Mouse (Mus musculus) liver, embryonic 14.5 days (tissue): ENCODE measurements around the gene Zfp866.

Source experiments
- CTCF ChIP-seq: IDR thresholded peaks from 2 replicates; pipeline ENCODE4 v1.5.1; 2016; ENCODE audit warnings: antibody characterized with exemption, low read depth, control low read depth
- EP300 ChIP-seq: IDR thresholded peaks from 2 replicates; pipeline ENCODE4 v1.6.1; 2016; ENCODE audit warnings: antibody characterized with exemption, low read depth

DNA sequence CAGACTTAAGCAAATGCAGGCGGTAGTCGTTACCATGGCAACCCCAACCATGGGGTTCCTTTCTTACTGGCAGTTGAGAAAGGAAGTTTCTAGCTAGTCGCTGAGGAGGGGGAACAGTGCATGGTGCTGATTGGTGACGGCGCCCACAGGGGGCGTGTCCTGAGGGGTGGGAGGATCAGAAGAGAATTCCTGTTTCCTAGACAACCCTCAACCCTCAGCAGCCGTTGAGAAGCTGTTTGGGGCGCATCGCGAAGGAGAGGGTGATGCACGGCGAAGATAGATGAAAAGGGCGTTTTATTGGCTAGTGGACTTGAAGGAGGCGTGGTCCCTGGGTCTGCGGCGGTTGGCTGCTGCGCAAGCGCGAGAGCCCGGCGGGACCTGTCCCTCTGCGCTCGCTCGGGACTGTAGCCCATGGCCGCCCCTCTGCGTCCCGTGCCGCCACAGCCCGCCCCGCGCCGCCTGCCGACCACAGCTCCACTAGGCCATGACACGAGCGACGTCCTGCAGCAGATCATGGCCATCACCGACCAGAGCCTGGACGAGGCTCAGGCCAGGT lies 41.4 kb upstream of the Zfp866 start, which contains the start of gene Pbx4:
- TF ChIP-seq CTCF (peak; percentile 38; the same call in 1 of the 2 replicates), EP300 (no peak)
